Mouse (Mus musculus): ENCODE measurements around the gene Eef1akmt2. TPM values are rescaled to one million over a fixed set of nuclear protein-coding genes. Genes with fewer than 3 reads are reported as not detected.

Gene Eef1akmt2
- polyA plus RNA-seq, 1 experiment from 2014 or later = 42.7 TPM

- H3K27me3 ChIP-seq = no peaks in the 10 kb centered on the region
- CTCF ChIA-PET = interaction anchor here (1.0 to 1.3 kb wide), 3 partner anchors 9 to 15 kb away, joined by 3 to 6 read pairs (median 3); no protein-coding TSS in a partner anchor
- in situ Hi-C loops (cut with MboI; ENCODE audit: low pct_unique_long_range_greater_than_20kb) = no loop called here
- ATAC-seq = no peak
- POLR2A ChIA-PET = interaction anchor here (2.4 kb wide), 1 partner anchor 9 kb away, joined by 7 read pairs; no protein-coding TSS in a partner anchor
- DNase-seq (ENCODE audit: low read depth, low spot score) = no peak
- TF ChIP-seq CTCF (IDR thresholded peaks at IDR 0.05) = no peak
These were observed 59.0 kb downstream of the Eef1akmt2 start for GRCm38 (mm10) chr7:132793467-132793866.

GRCm38 (mm10) chr7:132790447-132791219 lies 61.8 kb downstream of the Eef1akmt2 start:
- no peak for ATAC-seq
- no peak for DNase-seq (ENCODE audit: low read depth, low spot score)

DNA sequence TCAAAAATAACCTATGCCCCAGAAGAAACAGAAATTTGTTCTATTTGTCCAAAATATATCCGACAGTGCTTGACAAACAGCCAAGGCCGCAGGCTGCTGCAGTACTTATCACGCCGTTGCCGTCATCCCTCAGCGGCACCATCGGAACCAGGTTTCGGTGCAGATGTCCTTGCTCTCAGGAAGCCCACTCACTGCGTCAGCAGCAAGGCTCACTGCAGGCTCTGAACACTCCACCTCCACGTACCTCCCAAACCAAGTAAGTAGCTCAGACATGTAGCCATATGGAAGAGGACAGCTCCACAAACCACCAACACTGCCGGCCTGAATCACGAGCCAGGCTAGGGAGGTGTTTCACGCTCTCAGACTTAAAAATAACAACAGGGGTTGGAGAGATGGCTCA lies 63.6 kb downstream of the Eef1akmt2 start:
- H3K27me3 ChIP-seq = no peaks in the 10 kb centered on the region
- ChIA-PET POLR2A (interaction anchor here (0.7 to 1.2 kb wide), 2 partner anchors 13 to 33 kb away, joined by 3 read pairs; no protein-coding TSS in a partner anchor), CTCF (no interaction called here)
- in situ Hi-C loops (cut with MboI; ENCODE audit: low pct_unique_long_range_greater_than_20kb) = no loop called here
- TF ChIP-seq CTCF (IDR thresholded peaks at IDR 0.05) = no peak
- DNase-seq (ENCODE audit: low read depth, low spot score) (no peak), ATAC-seq (no peak)

More at GRCm38 (mm10) chr7:132790447-132791219, 61.8 kb downstream of the Eef1akmt2 start:
- in situ Hi-C loops (cut with MboI; ENCODE audit: low pct_unique_long_range_greater_than_20kb) = no loop called here
- CTCF ChIA-PET = no interaction called here
- POLR2A ChIA-PET = no interaction called here
- no peaks in the 10 kb centered on the region for H3K27me3 ChIP-seq
- TF ChIP-seq CTCF (IDR thresholded peaks at IDR 0.05) = no peak

- DNase-seq (ENCODE audit: low read depth, low spot score) (no peak), ATAC-seq (no peak)
- no peaks in the 10 kb centered on the region for H3K27me3 ChIP-seq
- TF ChIP-seq CTCF (IDR thresholded peaks at IDR 0.05) = no peak
- CTCF ChIA-PET = no interaction called here
- POLR2A ChIA-PET = interaction anchor here (0.5 to 1.6 kb wide), 2 partner anchors 14 to 22 kb away, joined by 3 read pairs; no protein-coding TSS in a partner anchor
- in situ Hi-C loops (cut with MboI; ENCODE audit: low pct_unique_long_range_greater_than_20kb) = no loop called here
These were observed 64.8 kb downstream of the Eef1akmt2 start for GRCm38 (mm10) chr7:132787496-132788190.

DNA sequence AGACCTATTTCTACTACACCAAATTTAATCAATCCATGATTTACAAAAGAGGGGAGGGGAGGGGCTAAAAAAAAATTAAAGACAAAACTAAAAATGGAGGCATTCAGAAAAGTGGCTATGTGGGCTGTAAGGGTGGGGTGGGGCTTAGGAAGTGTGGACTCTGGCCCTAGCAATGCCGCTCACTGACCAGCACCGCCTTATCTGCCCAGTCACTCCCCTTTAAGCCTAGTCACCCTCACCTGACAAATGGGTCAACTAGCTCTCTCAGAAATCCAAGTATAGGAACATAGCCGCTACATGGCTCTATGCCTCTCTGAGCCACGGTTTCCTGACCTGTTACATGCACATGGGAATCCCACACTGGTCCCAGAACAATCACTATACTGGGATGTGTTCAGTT lies 65.5 kb downstream of the Eef1akmt2 start:
- ChIA-PET POLR2A (interaction anchor here (1.6 kb wide), 1 partner anchor 22 kb away, joined by 3 read pairs; no protein-coding TSS in a partner anchor), CTCF (no interaction called here)
- DNase-seq (ENCODE audit: low read depth, low spot score) (no peak), ATAC-seq (no peak)
- no peaks in the 10 kb centered on the region for H3K27me3 ChIP-seq
- in situ Hi-C loops (cut with MboI; ENCODE audit: low pct_unique_long_range_greater_than_20kb) = no loop called here
- no peak for TF ChIP-seq CTCF (IDR thresholded peaks at IDR 0.05)

DNA sequence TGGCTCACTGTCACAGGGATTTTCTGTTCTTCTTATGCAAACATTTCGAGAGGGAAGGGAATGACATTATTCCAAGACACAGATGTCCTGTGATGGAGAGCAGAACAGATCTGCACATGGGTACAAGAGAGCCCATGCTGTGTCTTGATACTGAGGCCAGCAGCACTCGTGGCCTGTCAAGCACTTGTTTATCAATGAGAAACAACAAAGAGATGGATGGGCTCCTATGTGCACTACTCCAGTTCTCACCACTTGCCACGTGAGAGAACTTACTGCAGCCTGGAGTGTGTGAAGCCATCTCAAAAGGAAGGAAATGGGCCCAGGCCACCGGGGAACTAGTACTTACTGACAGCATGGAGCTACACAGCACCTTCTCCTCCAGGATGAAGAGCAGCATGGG lies 66.0 kb downstream of the Eef1akmt2 start:
- DNase-seq (ENCODE audit: low read depth, low spot score) (no peak), ATAC-seq (no peak)
- ChIA-PET CTCF (no interaction called here), POLR2A (interaction anchor here (1.6 kb wide), 1 partner anchor 23 kb away, joined by 3 read pairs; no protein-coding TSS in a partner anchor)
- H3K27me3 ChIP-seq = no peaks in the 10 kb centered on the region
- in situ Hi-C loops (cut with MboI; ENCODE audit: low pct_unique_long_range_greater_than_20kb) = no loop called here
- TF ChIP-seq CTCF (IDR thresholded peaks at IDR 0.05) = no peak

DNA sequence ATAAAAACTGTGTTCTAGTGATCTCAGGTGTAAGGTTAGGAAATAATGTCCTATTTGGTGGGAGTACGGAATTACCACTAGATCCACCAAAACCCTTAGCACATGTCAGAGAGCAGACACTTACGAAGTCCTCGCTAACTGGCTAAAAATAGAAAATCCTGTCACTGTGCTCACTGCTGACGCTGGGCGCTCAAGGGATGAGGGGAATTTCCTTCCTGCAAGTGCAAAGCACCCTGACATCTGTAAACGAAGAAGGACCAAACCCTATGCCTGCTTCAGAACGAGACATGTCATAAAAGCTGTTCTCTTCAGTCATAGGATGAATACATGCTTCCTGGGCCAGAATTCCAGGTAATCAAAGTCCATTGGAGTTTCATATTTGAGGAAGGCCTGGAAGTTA lies 66.5 kb downstream of the Eef1akmt2 start:
- ATAC-seq (no peak), DNase-seq (ENCODE audit: low read depth, low spot score) (no peak)
- ChIA-PET POLR2A (interaction anchor here (1.6 kb wide), 1 partner anchor 23 kb away, joined by 3 read pairs; no protein-coding TSS in a partner anchor), CTCF (no interaction called here)
- in situ Hi-C loops (cut with MboI; ENCODE audit: low pct_unique_long_range_greater_than_20kb) = no loop called here
- no peaks in the 10 kb centered on the region for H3K27me3 ChIP-seq
- no peak for TF ChIP-seq CTCF (IDR thresholded peaks at IDR 0.05)

DNA sequence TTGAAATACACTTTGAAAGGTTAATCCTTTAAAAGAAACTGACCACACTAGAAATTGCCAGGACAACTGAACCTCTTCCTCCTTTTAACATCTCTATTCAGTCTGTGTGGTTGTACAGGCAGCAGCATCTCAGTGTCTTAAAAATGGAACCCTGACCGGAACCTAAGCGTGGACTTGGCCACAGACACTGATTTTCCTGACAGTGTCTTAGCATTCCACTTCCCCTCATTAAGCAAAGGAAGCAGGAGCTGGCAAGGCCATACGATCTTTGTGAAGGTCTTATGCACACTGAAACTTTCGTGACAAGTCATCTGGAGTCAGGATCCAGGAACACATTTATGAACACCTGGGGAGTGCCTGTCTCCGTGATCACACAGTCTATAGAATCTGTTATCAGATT lies 68.4 kb downstream of the Eef1akmt2 start:
- TF ChIP-seq CTCF (IDR thresholded peaks at IDR 0.05) = no peak
- POLR2A ChIA-PET = no interaction called here
- DNase-seq (ENCODE audit: low read depth, low spot score) (no peak), ATAC-seq (no peak)
- CTCF ChIA-PET = interaction anchor here (1.4 kb wide), 1 partner anchor 128 kb away, joined by 3 read pairs; no protein-coding TSS in a partner anchor
- H3K27me3 ChIP-seq = no peaks in the 10 kb centered on the region
- in situ Hi-C loops (cut with MboI; ENCODE audit: low pct_unique_long_range_greater_than_20kb) = no loop called here

GRCm38 (mm10) chr7:132781850-132782249 lies 70.6 kb downstream of the Eef1akmt2 start:
- in situ Hi-C loops (cut with MboI; ENCODE audit: low pct_unique_long_range_greater_than_20kb) = no loop called here
- ChIA-PET CTCF (interaction anchor here (1.0 to 2.1 kb wide), 8 partner anchors 10 to 46 kb away, joined by 3 to 6 read pairs (median 4); no protein-coding TSS in a partner anchor), POLR2A (interaction anchor here (1.0 to 1.4 kb wide), 3 partner anchors 19 to 32 kb away, joined by 3 to 6 read pairs (median 3); partner anchors contain the start of gene Fam53b)
- no peak for ATAC-seq
- H3K27me3 ChIP-seq = no peaks in the 10 kb centered on the region
- TF ChIP-seq CTCF (IDR thresholded peaks at IDR 0.05) = no peak
- no peak for DNase-seq (ENCODE audit: low read depth, low spot score)

GRCm38 (mm10) chr7:132781130-132781814 lies 71.2 kb downstream of the Eef1akmt2 start:
- ATAC-seq = no peak
- DNase-seq (ENCODE audit: low read depth, low spot score) = no peak
- in situ Hi-C loops (cut with MboI; ENCODE audit: low pct_unique_long_range_greater_than_20kb) = no loop called here
- no peaks in the 10 kb centered on the region for H3K27me3 ChIP-seq
- no peak for TF ChIP-seq CTCF (IDR thresholded peaks at IDR 0.05)
- ChIA-PET POLR2A (interaction anchor here (1.0 to 1.4 kb wide), 3 partner anchors 20 to 32 kb away, joined by 3 to 6 read pairs (median 3); partner anchors contain the start of gene Fam53b), CTCF (interaction anchor here (1.1 to 2.1 kb wide), 6 partner anchors 10 to 43 kb away, joined by 3 to 6 read pairs (median 4); no protein-coding TSS in a partner anchor)

Measured in Patski (cell line).